Mouse (Mus musculus): Measurements from ENCODE around the gene Tmem106a. TPM values are rescaled to one million over a fixed set of nuclear protein-coding genes. Genes with fewer than 3 reads are reported as not detected.

Tmem106a gene
- total RNA-seq, 2 experiments from 2014 or later, result 11.2 to 12.0 TPM

- DNase-seq, result peak; percentile 87
These were observed 59.0 kb downstream of the Tmem106a start for GRCm38 (mm10) chr11:101640857-101641709.

Other genes starting within 250 kb of the Tmem106a start
- gene G6pc, start 214.7 kb upstream of the Tmem106a start, total RNA-seq (2021), result 10 to 100 TPM; 35.5 to 89.5 TPM
- 10 to 100 TPM; 33.1 to 37.3 TPM for gene Aarsd1, start 164.6 kb upstream of the Tmem106a start, total RNA-seq (2021)
- gene Gm27029, start 157.4 kb upstream of the Tmem106a start, total RNA-seq (2021), result 1 to 10 TPM; 1.9 to 5.0 TPM
- 10 to 100 TPM; 16.1 to 17.8 TPM for gene Rundc1, start 157.2 kb upstream of the Tmem106a start, total RNA-seq (2021)
- gene Ptges3l, start 156.9 kb upstream of the Tmem106a start, total RNA-seq (2021), result 1 to 10 TPM; 5.6 to 9.5 TPM
- gene Rpl27, start 139.9 kb upstream of the Tmem106a start, total RNA-seq (2021), result 10 to 100 TPM; 75.5 to 92.7 TPM
- 10 to 100 TPM; 23.0 to 24.9 TPM for gene Ifi35, start 133.8 kb upstream of the Tmem106a start, total RNA-seq (2021)
- gene Rnd2, start 117.2 kb upstream of the Tmem106a start, total RNA-seq (2021), result 10 to 100 TPM; 10.6 to 11.0 TPM
- 10 to 100 TPM; 79.4 to 87.3 TPM for gene Vat1, start 116.0 kb upstream of the Tmem106a start, total RNA-seq (2021)
- gene Brca1, start 30.3 kb upstream of the Tmem106a start, total RNA-seq (2021), result 1 to 10 TPM; 8.1 to 8.3 TPM
- 100 to 1,000 TPM; 134 to 137 TPM for gene Nbr1, start 30.1 kb upstream of the Tmem106a start, total RNA-seq (2021)
- not detected for gene Gm11634, start 17.0 kb downstream of the Tmem106a start, total RNA-seq (2021)
- gene Rdm1, start 45.0 kb downstream of the Tmem106a start, total RNA-seq (2021), result 10 to 100 TPM; 22.5 to 26.4 TPM
- 10 to 100 TPM; 10.4 to 16.7 TPM for gene Arl4d, start 83.3 kb downstream of the Tmem106a start, total RNA-seq (2021)
- 10 to 100 TPM; 23.6 to 24.4 TPM for gene Dhx8, start 150.7 kb downstream of the Tmem106a start, total RNA-seq (2021)
- 1 to 10 TPM; 3.2 to 3.9 TPM for gene Etv4, start 203.1 kb downstream of the Tmem106a start, total RNA-seq (2021)